ENCODE assay signal across 19 mouse cellular contexts in genomic region chr19:41152016-41152370, GRCm38 (mm10). TPM values are rescaled to one million over a fixed set of nuclear protein-coding genes. Genes with fewer than 3 reads are reported as not detected.
DNase-seq lines count a peak whose midpoint lies in the region; ATAC-seq and TF ChIP-seq lines count a peak whose summit lies in the region.
"Had no signal": no experiment of that assay in that cellular context is flagged by ENCODE, and none has a peak within 500 bp of the region (broad histone marks: within the 10 kb centered on the region; RNA-seq: fewer than 3 reads in every experiment).

No protein-coding gene starts in this region.

- H3K4me2 ChIP-seq in heart, embryonic 16.5 days (ENCODE audit: low read depth, low read length) = no peak overlapping the region
- no peak overlapping the region for H3K4me2 ChIP-seq in embryonic facial prominence, embryonic 15.5 days (replicated peaks)
- no peak overlapping the region for H3K4me2 ChIP-seq in kidney, embryonic 15.5 days
- H3K4me2 ChIP-seq: embryonic facial prominence, embryonic 12.5 days; hindbrain, embryonic 14.5 days had no signal

- no peak for DNase-seq in gastrocnemius, adult 2 months
- DNase-seq in gastrocnemius, postnatal 25 days = no peak
- no peak for DNase-seq in heart, embryonic 10.5 days (ENCODE audit: low spot score)
- DNase-seq in spleen, postnatal 36 days (ENCODE audit: low spot score in 2 of 2) = no peak
- DNase-seq: adrenal gland, adult 2 months; adrenal gland, postnatal 36 days; cerebellum, adult 8-10 months; cerebellum, postnatal 14 days; embryo, embryonic 11 days; kidney, adult 8-10 months had no signal

- H3K36me3 ChIP-seq in heart, embryonic 16.5 days (ENCODE audit: control insufficient read depth, insufficient read depth) = no peaks in the 10 kb centered on the region
- no peaks in the 10 kb centered on the region for H3K36me3 ChIP-seq in heart, embryonic 10.5 days
- H3K36me3 ChIP-seq in embryonic facial prominence, embryonic 15.5 days = no peaks in the 10 kb centered on the region
- no peaks in the 10 kb centered on the region for H3K36me3 ChIP-seq in small intestine, adult 2 months (ENCODE audit: control insufficient read depth, insufficient read depth, low read length)
- H3K36me3 ChIP-seq in kidney, embryonic 15.5 days = no peaks in the 10 kb centered on the region
- H3K36me3 ChIP-seq: embryonic facial prominence, embryonic 12.5 days; forebrain, embryonic 10.5 days; hindbrain, embryonic 10.5 days had no signal

- 79% methylated on average over 3 of the region's 3 CpGs for WGBS in heart, embryonic 16.5 days
- 84% methylated on average over 3 of the region's 3 CpGs for WGBS in heart, embryonic 10.5 days
- 83% methylated on average over 3 of the region's 3 CpGs for WGBS in embryonic facial prominence, embryonic 15.5 days
- WGBS in small intestine, adult 2 months = 84% methylated on average over 3 of the region's 3 CpGs
- WGBS in kidney, embryonic 15.5 days = 90% methylated on average over 3 of the region's 3 CpGs

- no peak overlapping the region for H3K4me3 ChIP-seq in gastrocnemius, adult 2 months
- no peak overlapping the region for H3K4me3 ChIP-seq in heart, embryonic 16.5 days (ENCODE audit: low read length)
- no peak overlapping the region for H3K4me3 ChIP-seq in heart, embryonic 10.5 days
- no peak overlapping the region for H3K4me3 ChIP-seq in embryonic facial prominence, embryonic 15.5 days (replicated peaks)
- no peak overlapping the region for H3K4me3 ChIP-seq in small intestine, adult 2 months (ENCODE audit: low read depth, low read length)
- H3K4me3 ChIP-seq in kidney, embryonic 15.5 days (replicated peaks) = no peak overlapping the region
- H3K4me3 ChIP-seq: embryonic facial prominence, embryonic 12.5 days; forebrain, embryonic 10.5 days; hindbrain, embryonic 10.5 days had no signal

- no peaks in the 10 kb centered on the region for H3K27me3 ChIP-seq in heart, embryonic 16.5 days (ENCODE audit: control insufficient read depth, insufficient read depth, low read length)
- no peaks in the 10 kb centered on the region for H3K27me3 ChIP-seq in heart, embryonic 10.5 days (ENCODE audit: insufficient read depth, poor library complexity, severe bottlenecking)
- H3K27me3 ChIP-seq in embryonic facial prominence, embryonic 15.5 days = 0 out of 2 replicates have a peak, but pooled peaks cover 2% of the 10 kb centered on the region
- H3K27me3 ChIP-seq in small intestine, adult 2 months (ENCODE audit: control insufficient read depth, insufficient read depth, low read length) = no peaks in the 10 kb centered on the region
- H3K27me3 ChIP-seq in kidney, embryonic 15.5 days = no peaks in the 10 kb centered on the region
- H3K27me3 ChIP-seq: embryonic facial prominence, embryonic 12.5 days had no signal

- intact Hi-C loops in gastrocnemius, adult 2 months (cut with DNase I) = no loop called here

- TF ChIP-seq CTCF in gastrocnemius, adult 2 months (IDR thresholded peaks at IDR 0.05) = no peak
- TF ChIP-seq CTCF in small intestine, adult 2 months (IDR thresholded peaks at IDR 0.05; ENCODE audit: extremely low read depth, insufficient read length, insufficient replicate concordance, low read depth, low read length) = no peak

- no peaks in the 10 kb centered on the region for H3K4me1 ChIP-seq in heart, embryonic 16.5 days (ENCODE audit: control insufficient read depth, insufficient read depth, low read length)
- no peaks in the 10 kb centered on the region for H3K4me1 ChIP-seq in heart, embryonic 10.5 days
- H3K4me1 ChIP-seq in embryonic facial prominence, embryonic 15.5 days = peaks cover 25% of the 10 kb centered on the region
- H3K4me1 ChIP-seq in small intestine, adult 2 months (ENCODE audit: control insufficient read depth, insufficient read depth, insufficient read length, low read length) = no peaks in the 10 kb centered on the region
- H3K4me1 ChIP-seq in kidney, embryonic 15.5 days = no peaks in the 10 kb centered on the region; the same call in 1 of the 2 replicates
- H3K4me1 ChIP-seq: forebrain, embryonic 10.5 days; hindbrain, embryonic 10.5 days had no signal

- peak overlapping the region; percentile 50 for H3K27ac ChIP-seq in gastrocnemius, adult 2 months
- H3K27ac ChIP-seq in heart, embryonic 16.5 days (ENCODE audit: low read length) = peak overlapping the region; percentile 41; the same call in 1 of the 2 replicates
- no peak overlapping the region for H3K27ac ChIP-seq in heart, embryonic 10.5 days
- H3K27ac ChIP-seq in embryonic facial prominence, embryonic 15.5 days (replicated peaks) = peak overlapping the region; percentile 67
- H3K27ac ChIP-seq in small intestine, adult 2 months (ENCODE audit: insufficient read depth, low read depth, low read length) = peak overlapping the region; percentile 31; the same call in 1 of the 2 replicates
- no peak overlapping the region for H3K27ac ChIP-seq in kidney, embryonic 15.5 days
- H3K27ac ChIP-seq: embryonic facial prominence, embryonic 12.5 days; forebrain, embryonic 10.5 days; hindbrain, embryonic 10.5 days; hindbrain, embryonic 14.5 days had no signal

- H3K9ac ChIP-seq in heart, embryonic 16.5 days (ENCODE audit: low read length) = no peak overlapping the region
- no peak overlapping the region for H3K9ac ChIP-seq in embryonic facial prominence, embryonic 15.5 days
- no peak overlapping the region for H3K9ac ChIP-seq in kidney, embryonic 15.5 days
- H3K9ac ChIP-seq: embryonic facial prominence, embryonic 12.5 days; hindbrain, embryonic 14.5 days had no signal

- no peaks in the 10 kb centered on the region; the same call in 1 of the 2 replicates for H3K9me3 ChIP-seq in heart, embryonic 16.5 days (replicated peaks; ENCODE audit: control insufficient read depth, low read length)
- H3K9me3 ChIP-seq in heart, embryonic 10.5 days = no peaks in the 10 kb centered on the region
- no peaks in the 10 kb centered on the region for H3K9me3 ChIP-seq in embryonic facial prominence, embryonic 15.5 days (replicated peaks)
- 0 out of 2 replicates have a peak, but pooled peaks cover 5% of the 10 kb centered on the region for H3K9me3 ChIP-seq in kidney, embryonic 15.5 days (replicated peaks)
- H3K9me3 ChIP-seq: embryonic facial prominence, embryonic 12.5 days had no signal

- ATAC-seq in heart, embryonic 16.5 days (replicated peaks; ENCODE audit: extremely low read depth, insufficient read depth, low FRiP score) = no peak
- 0 out of 2 replicates have a peak, but pooled peaks have one; percentile 19 for ATAC-seq in embryonic facial prominence, embryonic 15.5 days (ENCODE audit: insufficient number of reproducible peaks, low FRiP score, low TSS enrichment, low read depth)
- no peak for ATAC-seq in kidney, embryonic 15.5 days (replicated peaks; ENCODE audit: low FRiP score)
- ATAC-seq: intestine, postnatal 0 days had no signal

- no peak for TF ChIP-seq POLR2A in small intestine, adult 2 months (IDR thresholded peaks at IDR 0.05; ENCODE audit: low read depth, low read length)

RNA-seq across cellular contexts. Expression of gene Tll2, which starts 54.6 kb away (rescaled TPM):
- under 1 TPM; 0.10 to 0.11 TPM for total RNA-seq in gastrocnemius, adult 2 months (2021)
- total RNA-seq in gastrocnemius, postnatal 25 days (2021) = under 1 TPM in 1 of 2 experiments, not detected in 1; 0.24 TPM
- 0.12 and 0.20 TPM in 2 replicates for polyA plus RNA-seq in heart, embryonic 16.5 days (2015; fragmentation: Nextera tagmentation; extraction: Ambion mirVana)
- polyA plus RNA-seq in heart, embryonic 10.5 days (2016; fragmentation: Nextera tagmentation; extraction: Ambion mirVana) = 0.05 TPM in 1 of 2 replicates, not detected in the other
- 0.76 and 0.97 TPM in 2 replicates for polyA plus RNA-seq in embryonic facial prominence, embryonic 15.5 days (2015; fragmentation: Nextera tagmentation; extraction: Ambion mirVana)
- 0.03 TPM in 1 of 2 replicates, not detected in the other for polyA plus RNA-seq in small intestine, adult 2 months (2012; rRNA removed)
- polyA plus RNA-seq in kidney, embryonic 15.5 days (2015; fragmentation: Nextera tagmentation; extraction: Ambion mirVana) = 0.03 and 0.10 TPM in 2 replicates
- total RNA-seq: adrenal gland, adult 2 months had no signal

Comparison
In these comparisons a context has a peak if more than half of its experiments do, and no peak if none do; other contexts are left out.
1. H3K27ac ChIP-seq: peak in gastrocnemius, adult 2 months (single experiment), heart, embryonic 16.5 days (single experiment), embryonic facial prominence, embryonic 15.5 days (single experiment) and small intestine, adult 2 months (single experiment); none in heart, embryonic 10.5 days (single experiment) and kidney, embryonic 15.5 days (single experiment).